Mouse (Mus musculus) MEL (cell line): ENCODE results near the gene Gm20830. TPM values are rescaled to one million over a fixed set of nuclear protein-coding genes. Genes with fewer than 3 reads are reported as not detected.
"Not testable (repeated sequence)": the region's sequence is repeated elsewhere in the genome, so short reads cannot be mapped to it uniquely, and the experiment has no call there.

Source experiments
- DNase-seq: peaks from one replicate; pipeline ENCODE4 v3.0.0; 2011; ENCODE audit warnings: low read depth, low spot score
- H3K27ac ChIP-seq: 2 replicates; pipeline ENCODE4 v1.5.1; 2012; ENCODE audit warnings: low read depth, mild to moderate bottlenecking, control low read depth, low read length, moderate library complexity; ENCODE audit not compliant: control insufficient read depth
- H3K27me3 ChIP-seq, 2 experiments: fragments of 150-350 bp in 1 of 2; sonication (generic) in 1 of 2; 2 replicates each; pipeline ENCODE4 v1.6.1; 2012; ENCODE audit warnings: low read length in 2 of 2, mild to moderate bottlenecking in 2 of 2, improper control_type of control experiment in 1 of 2, moderate library complexity in 1 of 2; ENCODE audit not compliant: insufficient read depth in 2 of 2, control insufficient read depth in 1 of 2
- H3K36me3 ChIP-seq, 2 experiments: 2 replicates each; pipeline ENCODE4 v1.6.1; 2012 to 2014; ENCODE audit warnings: low read length in 2 of 2, improper control_type of control experiment in 1 of 2, inconsistent platforms in 1 of 2, mild to moderate bottlenecking in 1 of 2; ENCODE audit not compliant: insufficient read depth in 2 of 2, control insufficient read depth in 1 of 2
- H3K4me1 ChIP-seq, 2 experiments: fragments of 150-350 bp in 1 of 2; sonication (generic) in 1 of 2; 2 replicates each; pipeline ENCODE4 v1.6.1; 2012; ENCODE audit warnings: low read length in 2 of 2, improper control_type of control experiment in 1 of 2, mild to moderate bottlenecking in 1 of 2; ENCODE audit not compliant: insufficient read depth in 2 of 2, control insufficient read depth in 1 of 2
- H3K4me3 ChIP-seq, 2 experiments: fragments of 150-350 bp in 1 of 2; sonication (generic) in 1 of 2; 2 replicates each; pipeline ENCODE4 v1.5.1; 2012; ENCODE audit warnings: low read depth in 2 of 2, low read length in 2 of 2, mild to moderate bottlenecking in 2 of 2, moderate library complexity in 2 of 2, control low read depth in 1 of 2, improper control_type of control experiment in 1 of 2; ENCODE audit not compliant: control insufficient read depth in 1 of 2, insufficient read depth in 1 of 2
- H3K79me2 ChIP-seq: 2 replicates; pipeline ENCODE4 v1.6.1; 2012; ENCODE audit warnings: mild to moderate bottlenecking, low read length, moderate library complexity; ENCODE audit not compliant: control insufficient read depth, poor library complexity, insufficient read depth
- H3K9ac ChIP-seq: 2 replicates; pipeline ENCODE4 v1.6.1; 2012; ENCODE audit warnings: low read depth, mild to moderate bottlenecking, control low read depth, low read length, moderate library complexity; ENCODE audit not compliant: control insufficient read depth, poor library complexity, severe bottlenecking
- H3K9me3 ChIP-seq: fragments of 150-350 bp; sonication (generic); replicated peaks from 2 replicates; pipeline ENCODE4 v1.6.1; 2012; ENCODE audit warnings: mild to moderate bottlenecking, low read length, improper control_type of control experiment, moderate library complexity; ENCODE audit not compliant: insufficient read depth
- polyA plus RNA-seq, 2 experiments: library from polyadenylated mRNA; stranded (reverse) in 1 of 2; unstranded in 1 of 2; fragments of >175 nt in 1 of 2; fragments of >200 nt in 1 of 2; gene quantifications; 2 replicates each; pipeline versions ENCODE4 v1.2.1 to v1.2.4; 2012; ENCODE audit warnings: low replicate concordance in 2 of 2, low read depth in 1 of 2; ENCODE audit not compliant: insufficient read length in 2 of 2, insufficient read depth in 1 of 2, missing spikeins in 1 of 2
- total RNA-seq: library from RNA; depleted of rRNA; stranded (reverse); fragments of 300-350 nt; gene quantifications from 2 replicates; pipeline ENCODE4 v1.2.3, GENCODE M21; 2012; rRNA removed

Gm20830 gene
- total RNA-seq (not detected in 2 replicates), polyA plus RNA-seq (not detected)

- H3K36me3 ChIP-seq, H3K4me3 ChIP-seq, DNase-seq, H3K4me1 ChIP-seq, H3K9ac ChIP-seq, H3K27ac ChIP-seq, H3K9me3 ChIP-seq, H3K79me2 ChIP-seq, H3K27me3 ChIP-seq: not testable (repeated sequence)
These were observed at the start of gene Gm20830 for GRCm38 (mm10) chrY:6918182-6918581. Gene Gm20830 (minus strand): TSS chrY:6918282.

Other genes starting within 250 kb of the Gm20830 start
- not detected in 2 replicates for gene Gm21719, start 235.4 kb downstream of the Gm20830 start, total RNA-seq
- gene Gm21719, start 235.4 kb downstream of the Gm20830 start, polyA plus RNA-seq = not detected